Mouse (Mus musculus): Measurements from ENCODE around the gene Isy1.

GRCm38 (mm10) chr6:87793821-87794510, 44.6 kb downstream of the Isy1 start:
- TF ChIP-seq POLR2A (IDR thresholded peaks at IDR 0.05; ENCODE audit: extremely low read depth, insufficient read depth, low read length): no peak
- TF ChIP-seq CTCF (IDR thresholded peaks at IDR 0.05; ENCODE audit: low read depth, low read length): no peak

All from liver, adult 2 months (tissue).